Mouse (Mus musculus): ENCODE data around the gene Gm5136.

DNA sequence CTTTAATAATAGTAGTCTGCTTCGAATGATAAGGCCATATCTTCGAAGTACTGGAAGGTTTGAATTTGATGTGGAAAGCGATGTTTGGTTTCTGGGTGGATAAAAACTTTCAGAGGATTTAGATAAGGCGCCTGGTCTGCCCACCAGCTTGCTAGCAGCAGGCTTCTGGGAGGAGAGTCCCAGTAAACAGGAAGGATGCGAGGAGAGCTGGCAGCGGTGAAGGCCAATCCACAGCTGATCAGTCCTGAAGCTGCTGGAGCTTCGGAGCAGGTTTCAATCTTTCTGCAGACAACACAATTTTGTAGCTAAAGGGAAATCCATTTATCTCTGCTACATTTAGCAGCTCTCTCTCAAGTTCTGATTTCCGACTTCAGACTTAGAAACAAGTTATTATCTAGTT, 47.9 kb downstream of the Gm5136 start:
- TF ChIP-seq POLR2A (IDR thresholded peaks at IDR 0.05; ENCODE audit: low read depth, low read length) = no peak
- TF ChIP-seq CTCF (IDR thresholded peaks at IDR 0.05; ENCODE audit: extremely low read depth, insufficient read length, insufficient replicate concordance, low read depth, low read length) = no peak

All from small intestine, adult 2 months (tissue).